Comparison of ENCODE assay signal across 9 mouse cellular contexts in the genomic region with DNA sequence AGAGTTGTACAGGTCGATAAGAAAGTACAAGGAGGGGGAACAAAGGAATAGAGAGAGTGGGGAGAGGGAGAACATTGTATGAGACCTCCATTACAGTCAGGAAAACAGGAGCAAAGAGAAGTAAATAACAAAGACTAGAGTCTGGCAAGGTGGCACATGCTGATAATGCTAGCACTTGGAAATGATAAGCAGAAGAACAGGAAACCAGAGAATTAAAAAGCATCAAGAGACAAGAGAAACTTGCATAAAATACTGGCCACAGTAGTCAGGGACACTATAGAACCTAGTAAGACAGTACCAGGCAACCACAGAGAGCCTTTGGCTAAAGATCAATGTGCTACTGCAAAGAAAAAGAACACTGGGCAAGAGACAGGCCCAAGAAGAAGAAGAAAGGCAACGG. TPM values are rescaled to one million over a fixed set of nuclear protein-coding genes. Genes with fewer than 3 reads are reported as not detected.
DNase-seq lines count a peak whose midpoint lies in the region; ATAC-seq and TF ChIP-seq lines count a peak whose summit lies in the region.
"Had no signal": no experiment of that assay in that cellular context is flagged by ENCODE, and none has a peak within 500 bp of the region (broad histone marks: within the 10 kb centered on the region; RNA-seq: fewer than 3 reads in every experiment).

No protein-coding gene starts in this region.

- TF ChIP-seq CTCF in kidney, postnatal 0 days (IDR thresholded peaks at IDR 0.05; ENCODE audit: low read depth), result no peak

- H3K4me3 ChIP-seq in kidney, postnatal 0 days (replicated peaks; ENCODE audit: low read depth, low read length), result peak overlapping the region; percentile 61
- H3K4me3 ChIP-seq in embryonic facial prominence, embryonic 12.5 days, result peak overlapping the region; percentile 55
- peak overlapping the region; percentile 71 for H3K4me3 ChIP-seq in intestine, embryonic 16.5 days (ENCODE audit: low read length)
- H3K4me3 ChIP-seq in myocyte, result peak overlapping the region; percentile 37

- peak overlapping the region; percentile 80 for H3K27ac ChIP-seq in kidney, postnatal 0 days
- H3K27ac ChIP-seq in embryonic facial prominence, embryonic 12.5 days, result no peak overlapping the region
- H3K27ac ChIP-seq in intestine, embryonic 16.5 days (ENCODE audit: low read length), result no peak overlapping the region

- H3K4me1 ChIP-seq in kidney, postnatal 0 days (replicated peaks; ENCODE audit: insufficient read depth, low read length), result no peaks in the 10 kb centered on the region
- no peaks in the 10 kb centered on the region for H3K4me1 ChIP-seq in embryonic facial prominence, embryonic 12.5 days
- H3K4me1 ChIP-seq in intestine, embryonic 16.5 days (ENCODE audit: control insufficient read depth, insufficient read depth, low read length), result peaks cover 5% of the 10 kb centered on the region; the same call in 1 of the 2 replicates

- ATAC-seq in kidney, postnatal 0 days (replicated peaks; ENCODE audit: low FRiP score, low read depth), result no peak
- no peak for ATAC-seq in embryonic facial prominence, embryonic 12.5 days (ENCODE audit: insufficient number of reproducible peaks, insufficient read depth, low FRiP score, low TSS enrichment)
- peak; percentile 17; the same call in 1 of the 2 replicates for ATAC-seq in intestine, embryonic 16.5 days
- ATAC-seq in CD4-positive, CD25-positive, alpha-beta regulatory T cell, adult 4 months, result no peak

- no peak for DNase-seq in kidney, postnatal 0 days (ENCODE audit: low spot score)
- no peak for DNase-seq in kidney, postnatal 14 days
- no peak for DNase-seq in thymus, postnatal 25 days
- no peak for DNase-seq in frontal cortex, postnatal 36 days (ENCODE audit: low spot score in 2 of 2)
- DNase-seq: gastrocnemius, postnatal 14 days had no signal

- peak overlapping the region; percentile 83 for H3K4me2 ChIP-seq in kidney, postnatal 0 days (ENCODE audit: low read length)
- H3K4me2 ChIP-seq in embryonic facial prominence, embryonic 12.5 days (replicated peaks), result peak overlapping the region; percentile 64
- H3K4me2 ChIP-seq in intestine, embryonic 16.5 days (ENCODE audit: low read depth, low read length), result peak overlapping the region; percentile 85
- peak overlapping the region; percentile 90 for H3K4me2 ChIP-seq in myocyte (ENCODE audit: low read depth)

- H3K9ac ChIP-seq in kidney, postnatal 0 days (ENCODE audit: low read depth, low read length), result peak overlapping the region; percentile 65
- H3K9ac ChIP-seq in embryonic facial prominence, embryonic 12.5 days, result no peak overlapping the region; the same call in 1 of the 2 replicates
- H3K9ac ChIP-seq in intestine, embryonic 16.5 days (ENCODE audit: low read depth, low read length), result peak overlapping the region; percentile 78

- H3K36me3 ChIP-seq in kidney, postnatal 0 days (ENCODE audit: insufficient read depth, low read length), result no peaks in the 10 kb centered on the region
- no peaks in the 10 kb centered on the region for H3K36me3 ChIP-seq in embryonic facial prominence, embryonic 12.5 days
- H3K36me3 ChIP-seq in intestine, embryonic 16.5 days (ENCODE audit: control insufficient read depth, insufficient read depth, low read length), result no peaks in the 10 kb centered on the region
- no peaks in the 10 kb centered on the region for H3K36me3 ChIP-seq in myocyte (ENCODE audit: control insufficient read depth, insufficient read depth)

- WGBS in kidney, postnatal 0 days, result 74% methylated on average over 2 of the region's 2 CpGs
- 62% methylated on average over 2 of the region's 2 CpGs for WGBS in embryonic facial prominence, embryonic 12.5 days
- 63% methylated on average over 2 of the region's 2 CpGs for WGBS in intestine, embryonic 16.5 days

- H3K27me3 ChIP-seq in kidney, postnatal 0 days (ENCODE audit: insufficient read depth, low read length), result no peaks in the 10 kb centered on the region
- no peaks in the 10 kb centered on the region for H3K27me3 ChIP-seq in embryonic facial prominence, embryonic 12.5 days
- no peaks in the 10 kb centered on the region for H3K27me3 ChIP-seq in intestine, embryonic 16.5 days (replicated peaks; ENCODE audit: control insufficient read depth, insufficient read depth, low read length)
- H3K27me3 ChIP-seq in myocyte (ENCODE audit: control insufficient read depth, insufficient read depth, insufficient read length), result no peaks in the 10 kb centered on the region

- H3K9me3 ChIP-seq in kidney, postnatal 0 days (replicated peaks; ENCODE audit: low read length), result no peaks in the 10 kb centered on the region
- peaks cover 14% of the 10 kb centered on the region; the same call in 1 of the 2 replicates for H3K9me3 ChIP-seq in embryonic facial prominence, embryonic 12.5 days
- no peaks in the 10 kb centered on the region for H3K9me3 ChIP-seq in intestine, embryonic 16.5 days (ENCODE audit: control insufficient read depth, low read length)

- H3ac ChIP-seq in myocyte (ENCODE audit: control insufficient read depth, insufficient read length), result no peak overlapping the region

- H3K79me2 ChIP-seq in myocyte (ENCODE audit: control insufficient read depth, insufficient read depth), result no peaks in the 10 kb centered on the region

- no peak for TF ChIP-seq POLR2A in myocyte (IDR thresholded peaks at IDR 0.05; ENCODE audit: insufficient read length, low read depth)

TF ChIP-seq in myocyte, 11 proteins besides CTCF, POLR2A, EP300 and RAD21:
- TF ChIP-seq POLR2AphosphoS2 (IDR thresholded peaks at IDR 0.05; ENCODE audit: insufficient read length, low read depth) (no peak), SRF (IDR thresholded peaks at IDR 0.05; ENCODE audit: control insufficient read depth, insufficient read length, low read depth) (no peak), TCF12 (IDR thresholded peaks at IDR 0.05; ENCODE audit: insufficient read depth, poor library complexity, severe bottlenecking) (no peak), TCF3 (IDR thresholded peaks at IDR 0.05; ENCODE audit: insufficient read length, low read depth) (no peak), E2F4 (IDR thresholded peaks at IDR 0.05; ENCODE audit: insufficient read depth) (no peak), MYOD1 (IDR thresholded peaks at IDR 0.05; ENCODE audit: control insufficient read depth in 1 of 3, insufficient read length in 2 of 3, low read depth in 2 of 3) (no peak), USF1 (IDR thresholded peaks at IDR 0.05; ENCODE audit: low read depth) (no peak), MAX (IDR thresholded peaks at IDR 0.05; ENCODE audit: low read depth) (no peak), CEBPB (IDR thresholded peaks at IDR 0.05; ENCODE audit: insufficient read depth, poor library complexity, severe bottlenecking) (no peak), REST (IDR thresholded peaks at IDR 0.05; ENCODE audit: insufficient read depth, insufficient read length) (no peak), MYOG (IDR thresholded peaks at IDR 0.05; ENCODE audit: control insufficient read depth in 1 of 3, insufficient read depth in 1 of 3, insufficient read length in 2 of 3, low read depth in 2 of 3) (no peak)

RNA-seq across cellular contexts. Expression of a gene that starts 16.7 kb away (rescaled TPM):
- 8.1 and 10.6 TPM in 2 replicates for polyA plus RNA-seq in kidney, postnatal 0 days (2015; fragmentation: Nextera tagmentation; extraction: Ambion mirVana)
- polyA plus RNA-seq in embryonic facial prominence, embryonic 12.5 days (2016; fragmentation: Nextera tagmentation; extraction: Ambion mirVana), result 4.9 and 6.2 TPM in 2 replicates
- 4.1 and 4.4 TPM in 2 replicates for polyA plus RNA-seq in intestine, embryonic 16.5 days (2015; fragmentation: Nextera tagmentation; extraction: Ambion mirVana)
- polyA plus RNA-seq in myocyte (2012; fragmentation: generic; extraction: Trizol), result 0.82 TPM
- polyA plus RNA-seq in CD4-positive, CD25-positive, alpha-beta regulatory T cell, adult 4 months (2017; shearing (Covaris generic)), result 10 to 100 TPM; 14.3 to 16.2 TPM

RNA-seq across cellular contexts. Expression of a gene that starts 19.8 kb away (rescaled TPM):
- 1.6 and 1.8 TPM in 2 replicates for polyA plus RNA-seq in kidney, postnatal 0 days (2015; fragmentation: Nextera tagmentation; extraction: Ambion mirVana)
- polyA plus RNA-seq in embryonic facial prominence, embryonic 12.5 days (2016; fragmentation: Nextera tagmentation; extraction: Ambion mirVana), result 1.6 and 2.3 TPM in 2 replicates
- polyA plus RNA-seq in intestine, embryonic 16.5 days (2015; fragmentation: Nextera tagmentation; extraction: Ambion mirVana), result 2.6 and 2.9 TPM in 2 replicates
- polyA plus RNA-seq in myocyte (2012; fragmentation: generic; extraction: Trizol), result not detected
- polyA plus RNA-seq in CD4-positive, CD25-positive, alpha-beta regulatory T cell, adult 4 months (2017; shearing (Covaris generic)), result 10 to 100 TPM; 48.6 to 79.8 TPM

RNA-seq across cellular contexts. Expression of a gene that starts 26.3 kb away (rescaled TPM):
- polyA plus RNA-seq in kidney, postnatal 0 days (2015; fragmentation: Nextera tagmentation; extraction: Ambion mirVana), result 21.1 and 22.4 TPM in 2 replicates
- 26.8 and 28.3 TPM in 2 replicates for polyA plus RNA-seq in embryonic facial prominence, embryonic 12.5 days (2016; fragmentation: Nextera tagmentation; extraction: Ambion mirVana)
- polyA plus RNA-seq in intestine, embryonic 16.5 days (2015; fragmentation: Nextera tagmentation; extraction: Ambion mirVana), result 19.7 and 21.5 TPM in 2 replicates
- 9.3 TPM for polyA plus RNA-seq in myocyte (2012; fragmentation: generic; extraction: Trizol)
- polyA plus RNA-seq in CD4-positive, CD25-positive, alpha-beta regulatory T cell, adult 4 months (2017; shearing (Covaris generic)), result 10 to 100 TPM; 28.2 to 43.3 TPM

RNA-seq across cellular contexts. Expression of a gene that starts 37.6 kb away (rescaled TPM):
- polyA plus RNA-seq in kidney, postnatal 0 days (2015; fragmentation: Nextera tagmentation; extraction: Ambion mirVana), result 54.2 and 56.6 TPM in 2 replicates
- 41.4 and 46.8 TPM in 2 replicates for polyA plus RNA-seq in embryonic facial prominence, embryonic 12.5 days (2016; fragmentation: Nextera tagmentation; extraction: Ambion mirVana)
- 8.6 and 9.0 TPM in 2 replicates for polyA plus RNA-seq in intestine, embryonic 16.5 days (2015; fragmentation: Nextera tagmentation; extraction: Ambion mirVana)
- 0.13 TPM for polyA plus RNA-seq in myocyte (2012; fragmentation: generic; extraction: Trizol)
- not detected for polyA plus RNA-seq in CD4-positive, CD25-positive, alpha-beta regulatory T cell, adult 4 months (2017; shearing (Covaris generic))

RNA-seq across cellular contexts. Expression of a gene that starts 40.7 kb away (rescaled TPM):
- 10.8 and 13.0 TPM in 2 replicates for polyA plus RNA-seq in kidney, postnatal 0 days (2015; fragmentation: Nextera tagmentation; extraction: Ambion mirVana)
- polyA plus RNA-seq in embryonic facial prominence, embryonic 12.5 days (2016; fragmentation: Nextera tagmentation; extraction: Ambion mirVana), result 13.1 and 13.9 TPM in 2 replicates
- polyA plus RNA-seq in intestine, embryonic 16.5 days (2015; fragmentation: Nextera tagmentation; extraction: Ambion mirVana), result 7.9 and 10.8 TPM in 2 replicates
- polyA plus RNA-seq in myocyte (2012; fragmentation: generic; extraction: Trizol), result 1.1 TPM
- polyA plus RNA-seq in CD4-positive, CD25-positive, alpha-beta regulatory T cell, adult 4 months (2017; shearing (Covaris generic)), result 10 to 100 TPM; 29.3 to 31.1 TPM

Comparison
In these comparisons a context has a peak if more than half of its experiments do, and no peak if none do; other contexts are left out.
1. RNA of a gene that starts 19.8 kb away (polyA plus RNA-seq): 48.6 to 79.8 TPM in CD4-positive, CD25-positive, alpha-beta regulatory T cell, adult 4 months; 2.6 to 2.9 TPM in intestine, embryonic 16.5 days, 1.6 to 1.8 TPM in kidney, postnatal 0 days, 1.6 to 2.3 TPM in embryonic facial prominence, embryonic 12.5 days and not detected in myocyte (single experiment); every median in the first group is over 10 times any median in the second.
2. Peak in every context shown above with its lines, with median percentiles within 50 percentile points of each other: H3K4me2 ChIP-seq and H3K4me3 ChIP-seq.